Mouse (Mus musculus) kidney, adult 2 months (tissue): ENCODE measurements around the gene Pde8b. TPM values are rescaled to one million over a fixed set of nuclear protein-coding genes. Genes with fewer than 3 reads are reported as not detected.
A peak's percentile ranks its signal among the peaks of the same experiment; 100 is the strongest.

Source experiments
- DNase-seq: peaks from one replicate; pipeline ENCODE4 v3.0.0; 2021
- H3K27ac ChIP-seq: fragments of 200-500 bp; 2 replicates; pipeline ENCODE4 v1.5.1; 2012; ENCODE audit warnings: low read depth, low read length, control low read depth, inconsistent platforms; ENCODE audit not compliant: insufficient read depth
- H3K27me3 ChIP-seq: fragments of 200-500 bp; replicated peaks from 2 replicates; pipeline ENCODE4 v1.6.1; 2012; ENCODE audit warnings: mild to moderate bottlenecking, moderate library complexity, low read length, inconsistent platforms; ENCODE audit not compliant: control insufficient read depth, insufficient read depth
- H3K36me3 ChIP-seq: fragments of 200-500 bp; 2 replicates; pipeline ENCODE4 v1.6.1; 2012; ENCODE audit warnings: mild to moderate bottlenecking, moderate library complexity, low read length, inconsistent platforms; ENCODE audit not compliant: control insufficient read depth, insufficient read depth
- H3K4me1 ChIP-seq: fragments of 200-500 bp; 2 replicates; pipeline ENCODE4 v1.6.1; 2011; ENCODE audit warnings: low read length; ENCODE audit not compliant: control insufficient read depth, insufficient read depth
- H3K4me3 ChIP-seq: fragments of 200-500 bp; 2 replicates; pipeline ENCODE4 v1.5.1; 2011; ENCODE audit warnings: mild to moderate bottlenecking, low read depth, low read length, control low read depth; ENCODE audit not compliant: insufficient read depth
- CTCF ChIP-seq: fragments of 200-500 bp; conservative IDR thresholded peaks from 2 replicates; pipeline ENCODE4 v1.5.1; 2011; ENCODE audit warnings: low read depth, mild to moderate bottlenecking, control low read depth, low read length, moderate library complexity, mixed read lengths; ENCODE audit not compliant: insufficient read depth, insufficient read length
- POLR2A ChIP-seq: fragments of 200-500 bp; IDR thresholded peaks from one replicate; pipeline ENCODE4 v1.6.1; 2011; ENCODE audit warnings: low read depth, low read length, control low read depth
- WGBS: fragments of 180-500 bp; shearing (Covaris S2); methylation state at CpG from one replicate; pipeline ENCODE4 v1.1.7; 2018; 5-methylcytosine and 5-hydroxymethylcytosine counted together
- polyA plus RNA-seq: library from polyadenylated mRNA; depleted of rRNA; stranded (reverse); fragments of >200 nt; gene quantifications from 2 replicates; pipeline ENCODE4 v1.2.3, GENCODE M21; 2012

Gene Pde8b
- polyA plus RNA-seq, 1 experiment, result 10.1 TPM

GRCm38 (mm10) chr13:95189111-95189510 is 61.0 kb downstream of the Pde8b start:
- no peak for TF ChIP-seq POLR2A
- no peak for TF ChIP-seq CTCF
- 82% methylated on average over 2 of the region's 2 CpGs for WGBS
- Histone ChIP-seq H3K4me3 (no peak overlapping the region), H3K27ac (no peak overlapping the region), H3K4me1 (peaks cover 4% of the 10 kb centered on the region; the same call in 1 of the 2 replicates), H3K36me3 (no peaks in the 10 kb centered on the region), H3K27me3 (no peaks in the 10 kb centered on the region)
- no peak for DNase-seq

- no peak overlapping the region for H3K27ac ChIP-seq
- peaks cover 4% of the 10 kb centered on the region; the same call in 1 of the 2 replicates for H3K4me1 ChIP-seq
- H3K27me3 ChIP-seq, result no peaks in the 10 kb centered on the region
- H3K4me3 ChIP-seq, result no peak overlapping the region
- 92% methylated on average over 5 of the region's 5 CpGs for WGBS
- DNase-seq, result no peak
- no peaks in the 10 kb centered on the region for H3K36me3 ChIP-seq
- no peak for TF ChIP-seq POLR2A
- TF ChIP-seq CTCF, result no peak
Measured at GRCm38 (mm10) chr13:95187153-95187665, 62.9 kb downstream of the Pde8b start.

GRCm38 (mm10) chr13:95186741-95187035 is 63.4 kb downstream of the Pde8b start:
- WGBS, result 65% methylated on average over 4 of the region's 4 CpGs
- no peak overlapping the region for H3K4me3 ChIP-seq
- TF ChIP-seq POLR2A (no peak), CTCF (no peak)
- no peaks in the 10 kb centered on the region for H3K27me3 ChIP-seq
- DNase-seq, result no peak
- peaks cover 4% of the 10 kb centered on the region; the same call in 1 of the 2 replicates for H3K4me1 ChIP-seq
- no peak overlapping the region for H3K27ac ChIP-seq
- H3K36me3 ChIP-seq, result no peaks in the 10 kb centered on the region

GRCm38 (mm10) chr13:95185891-95186740 is 64.0 kb downstream of the Pde8b start:
- no peak for DNase-seq
- WGBS, result 35% methylated on average over 10 of the region's 10 CpGs
- Histone ChIP-seq H3K4me3 (no peak overlapping the region), H3K36me3 (no peaks in the 10 kb centered on the region), H3K27me3 (no peaks in the 10 kb centered on the region), H3K27ac (peak overlapping the region; percentile 5; the same call in 1 of the 2 replicates), H3K4me1 (no peaks in the 10 kb centered on the region)
- TF ChIP-seq CTCF (no peak), POLR2A (no peak)

GRCm38 (mm10) chr13:95183686-95184085 is 66.5 kb downstream of the Pde8b start:
- Histone ChIP-seq H3K4me1 (no peaks in the 10 kb centered on the region), H3K27ac (no peak overlapping the region), H3K27me3 (no peaks in the 10 kb centered on the region), H3K4me3 (no peak overlapping the region), H3K36me3 (no peaks in the 10 kb centered on the region)
- TF ChIP-seq POLR2A (no peak), CTCF (no peak)
- DNase-seq, result no peak
- 88% methylated on average over 2 of the region's 2 CpGs for WGBS

GRCm38 (mm10) chr13:95180208-95180607 is 69.9 kb downstream of the Pde8b start:
- TF ChIP-seq CTCF (no peak), POLR2A (no peak)
- no peak overlapping the region for H3K4me3 ChIP-seq
- H3K36me3 ChIP-seq, result no peaks in the 10 kb centered on the region
- no peaks in the 10 kb centered on the region for H3K27me3 ChIP-seq
- H3K4me1 ChIP-seq, result no peaks in the 10 kb centered on the region
- no peak overlapping the region for H3K27ac ChIP-seq
- 91% methylated on average over 2 of the region's 2 CpGs for WGBS
- no peak for DNase-seq

GRCm38 (mm10) chr13:95177326-95177725 is 72.8 kb downstream of the Pde8b start:
- no peak overlapping the region for H3K27ac ChIP-seq
- no peaks in the 10 kb centered on the region for H3K27me3 ChIP-seq

More at GRCm38 (mm10) chr13:95177326-95177725, 72.8 kb downstream of the Pde8b start:
- Histone ChIP-seq H3K4me3 (no peak overlapping the region), H3K36me3 (no peaks in the 10 kb centered on the region), H3K4me1 (no peaks in the 10 kb centered on the region)
- 59% methylated on average over 9 of the region's 9 CpGs for WGBS
- no peak for TF ChIP-seq POLR2A
- TF ChIP-seq CTCF, result no peak
- DNase-seq, result no peak
